Mouse (Mus musculus): ENCODE measurements around the gene Mcm3ap.

Mcm3ap gene

DNA sequence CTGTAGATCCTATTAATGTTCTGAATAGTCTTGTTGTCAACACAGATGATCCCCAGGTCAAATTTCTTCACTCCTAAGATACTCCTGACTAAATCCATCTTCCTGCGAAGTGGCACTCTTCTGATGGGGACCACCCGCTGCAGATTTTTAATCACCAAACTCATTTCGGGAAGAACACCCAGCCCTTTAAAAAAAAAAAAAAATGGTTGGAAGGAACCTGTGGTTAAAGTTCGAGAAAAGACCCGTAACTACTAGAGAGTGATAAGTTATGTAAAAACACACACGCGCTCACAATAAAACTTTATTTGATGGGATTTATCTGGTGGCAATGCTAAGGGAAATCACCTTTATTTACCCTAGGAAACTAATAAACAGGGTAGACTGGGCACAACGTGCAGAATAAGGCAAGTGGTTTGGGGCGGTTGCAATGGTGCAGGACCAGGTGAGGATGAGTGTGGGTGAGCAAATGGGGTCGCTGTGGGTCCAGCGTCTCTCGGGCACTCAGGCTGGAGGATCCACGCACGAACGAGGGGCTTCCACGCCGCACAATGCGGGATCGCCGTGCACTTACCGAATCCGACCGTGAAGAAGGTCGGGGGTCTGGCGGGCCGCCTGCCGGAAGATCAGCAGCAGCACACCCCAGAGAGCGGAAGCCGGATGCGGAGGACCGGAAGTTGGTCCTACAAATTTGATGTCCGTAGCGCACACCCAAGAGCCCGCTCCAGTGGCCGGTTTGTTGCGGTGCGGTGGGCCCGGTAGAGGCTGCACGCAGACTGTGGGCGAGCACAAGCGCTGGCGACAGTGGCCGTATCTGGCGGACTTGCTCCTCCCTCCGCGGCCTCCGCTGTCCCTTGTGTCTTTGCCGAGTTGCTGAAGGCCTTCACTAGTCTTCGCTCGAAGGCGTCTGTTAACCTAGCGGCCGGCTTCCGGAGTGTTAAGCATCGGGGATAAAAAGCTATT lies at the start of gene Mcm3ap, which contains the start of gene Ybey:
Mcm3ap (plus strand) TSS at position 725 of the 960 bp plus-strand sequence.
Ybey (minus strand) TSS at position 912 of the 960 bp plus-strand sequence.
- peak; percentile 80 to 84 for DNase-seq (ENCODE audit: low read depth in 2 of 2, low spot score in 2 of 2)

DNA sequence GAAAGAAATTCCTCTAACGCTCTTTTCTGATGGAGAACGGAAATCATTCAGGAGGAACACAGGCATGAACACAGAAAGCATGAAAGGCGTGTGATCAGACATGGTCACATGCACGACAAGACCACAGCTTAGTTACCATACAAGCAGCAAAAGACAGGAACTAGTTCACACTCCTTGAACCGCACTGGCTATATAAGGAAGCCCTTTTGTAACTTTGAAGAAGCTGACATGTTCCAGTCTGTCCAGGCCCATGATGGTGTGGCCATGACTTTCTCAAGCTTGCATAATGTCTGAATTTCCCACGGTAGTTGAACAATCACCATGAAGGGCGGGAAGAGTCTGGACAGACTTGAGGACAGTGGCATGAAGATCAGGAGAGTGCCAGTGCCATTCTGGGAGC lies 43.1 kb upstream of the Mcm3ap start:
- DNase-seq (ENCODE audit: low read depth in 2 of 2, low spot score in 2 of 2), result no peak

GRCm38 (mm10) chr10:76433925-76434324 lies 34.8 kb upstream of the Mcm3ap start:
- DNase-seq (ENCODE audit: low read depth in 2 of 2, low spot score in 2 of 2), result no peak

DNA sequence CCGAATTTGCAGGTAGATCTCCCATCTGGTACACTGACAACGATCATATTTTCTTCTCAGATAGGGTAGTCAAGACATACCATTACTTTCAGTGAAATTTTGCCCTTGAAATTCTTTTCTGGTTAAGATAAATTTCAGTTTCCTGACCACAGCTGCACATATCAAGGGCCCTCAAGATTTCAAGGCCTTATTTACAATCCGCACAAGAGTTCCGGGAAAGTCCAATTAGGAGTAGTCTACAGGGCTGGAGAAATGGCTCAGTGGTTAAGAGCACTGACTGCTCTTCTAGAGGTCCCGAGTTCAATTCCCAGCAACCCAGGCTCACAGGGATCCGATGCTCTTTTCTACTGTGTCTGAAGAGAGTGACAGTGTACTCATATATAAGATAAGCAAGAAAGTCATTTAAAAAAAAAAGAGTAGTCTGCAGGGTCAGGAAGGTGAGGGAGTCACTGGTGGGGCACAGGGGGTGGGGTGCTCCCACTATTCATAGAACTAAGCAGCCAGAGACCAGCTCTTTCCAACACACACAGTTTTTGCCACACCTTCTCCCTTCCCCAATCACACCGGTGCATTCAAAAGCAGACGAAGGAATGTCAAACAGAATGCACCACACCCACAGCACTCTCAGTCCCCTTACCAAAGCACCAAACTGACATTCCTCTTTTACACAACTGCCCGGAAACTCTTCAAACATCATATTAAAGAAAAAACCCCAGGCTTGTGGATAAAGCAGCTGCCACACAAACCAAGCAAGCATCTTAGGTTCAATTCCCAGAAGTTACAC lies 29.4 kb upstream of the Mcm3ap start:
- DNase-seq (ENCODE audit: low read depth in 2 of 2, low spot score in 2 of 2), result no peak

DNA sequence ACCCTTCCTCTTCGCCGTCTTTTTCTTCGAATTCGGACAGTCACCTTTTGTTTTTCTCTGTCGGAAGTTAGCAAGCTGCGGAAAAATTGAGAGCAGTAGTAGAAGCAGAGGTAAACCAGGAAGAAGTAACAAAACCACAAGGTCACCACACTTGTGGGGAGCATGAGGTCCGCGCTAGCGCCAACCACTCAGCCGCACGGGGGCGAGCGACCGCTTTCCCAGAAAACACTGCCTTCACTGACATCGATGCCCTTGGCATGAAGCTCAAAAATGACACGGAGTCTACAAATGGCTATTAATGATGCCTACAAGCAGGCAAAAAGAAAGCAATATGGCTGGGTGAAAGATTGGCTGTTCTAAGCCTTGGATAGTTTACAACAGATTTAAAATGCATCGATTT lies 28.4 kb upstream of the Mcm3ap start, which contains the start of gene AC141477.1:
AC141477.1 (minus strand) TSS at position 164 of the 400 bp plus-strand sequence.
- DNase-seq (ENCODE audit: low read depth in 2 of 2, low spot score in 2 of 2), result no peak

- DNase-seq (ENCODE audit: low read depth in 2 of 2, low spot score in 2 of 2), result peak; percentile 93 to 96
Measured at GRCm38 (mm10) chr10:76442178-76443088, 26.3 kb upstream of the Mcm3ap start, which contains the start of gene Pcnt. Pcnt (minus strand) TSS chr10:76442786.

- DNase-seq (ENCODE audit: low read depth in 2 of 2, low spot score in 2 of 2), result no peak
Measured at GRCm38 (mm10) chr10:76445996-76446681, 22.6 kb upstream of the Mcm3ap start.

DNA sequence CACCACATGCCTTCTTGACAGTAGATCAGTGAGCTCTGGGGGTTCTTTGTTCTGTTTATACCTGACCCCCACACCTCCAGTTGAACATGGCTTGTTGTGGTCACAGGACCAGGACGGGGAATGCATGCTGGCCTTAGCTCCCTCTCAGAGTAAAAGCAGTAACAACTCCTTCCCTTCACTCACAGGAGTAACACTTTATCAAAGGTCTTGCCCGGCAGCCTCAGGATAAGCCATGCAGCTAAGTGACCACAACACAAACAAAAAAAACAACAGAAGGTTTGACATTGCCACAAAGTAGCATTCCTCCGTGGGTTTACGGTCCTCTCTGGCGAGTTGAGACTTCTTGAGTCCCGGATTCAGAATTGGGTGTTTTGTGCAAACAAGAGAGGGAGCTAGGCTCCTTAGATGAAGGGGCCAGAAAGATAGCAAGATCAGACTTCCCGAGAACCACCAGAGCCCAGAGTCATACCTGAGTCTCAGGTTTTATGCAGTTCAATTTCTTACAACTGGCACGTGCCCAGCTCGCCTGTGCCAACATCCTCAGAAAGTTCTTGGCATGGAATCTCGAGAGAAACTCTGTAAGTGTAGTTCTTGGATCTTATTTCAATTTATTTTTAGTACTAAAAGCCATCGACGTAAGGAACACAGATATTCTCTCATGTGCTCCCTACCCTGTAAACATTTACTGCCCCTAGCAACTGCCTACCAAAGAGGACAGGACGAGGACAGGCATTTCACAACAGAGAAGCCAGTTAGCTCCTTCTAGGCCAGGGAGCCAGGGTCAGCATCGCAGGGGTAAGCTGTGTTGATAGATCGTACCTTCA lies 21.1 kb upstream of the Mcm3ap start:
- no peak for DNase-seq (ENCODE audit: low read depth in 2 of 2, low spot score in 2 of 2)

DNA sequence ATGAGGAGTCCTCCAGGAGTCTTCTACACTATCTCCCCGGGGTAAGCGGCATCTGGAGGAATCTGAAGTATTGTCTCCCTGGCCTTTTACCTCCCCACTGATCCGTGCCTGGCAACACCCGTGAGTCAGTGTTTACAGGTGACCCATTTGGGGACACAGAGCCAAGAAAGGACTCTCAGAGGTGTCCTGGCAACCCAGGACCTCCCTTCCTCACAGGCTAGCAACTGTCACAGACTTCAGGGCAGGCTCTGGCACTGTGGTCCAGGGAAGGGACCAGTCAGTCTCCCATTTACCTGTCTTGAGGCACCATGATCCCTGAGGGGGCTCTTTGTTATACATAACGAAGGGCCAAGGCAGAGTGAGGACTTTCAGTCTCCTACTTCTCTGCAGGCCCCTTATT lies 19.9 kb upstream of the Mcm3ap start, which contains the start of gene 2610028H24Rik:
2610028H24Rik (plus strand) TSS at position 231 of the 400 bp plus-strand sequence.
- no peak for DNase-seq (ENCODE audit: low read depth in 2 of 2, low spot score in 2 of 2)

- DNase-seq (ENCODE audit: low read depth in 2 of 2, low spot score in 2 of 2), result peak; percentile 38 to 55
Measured at GRCm38 (mm10) chr10:76455289-76455688, 13.4 kb upstream of the Mcm3ap start.

GRCm38 (mm10) chr10:76461255-76461654 lies 7.5 kb upstream of the Mcm3ap start:
- DNase-seq (ENCODE audit: low read depth in 2 of 2, low spot score in 2 of 2), result no peak

- DNase-seq (ENCODE audit: low read depth in 2 of 2, low spot score in 2 of 2), result no peak
Measured at GRCm38 (mm10) chr10:76462312-76462711, 6.4 kb upstream of the Mcm3ap start.

DNA sequence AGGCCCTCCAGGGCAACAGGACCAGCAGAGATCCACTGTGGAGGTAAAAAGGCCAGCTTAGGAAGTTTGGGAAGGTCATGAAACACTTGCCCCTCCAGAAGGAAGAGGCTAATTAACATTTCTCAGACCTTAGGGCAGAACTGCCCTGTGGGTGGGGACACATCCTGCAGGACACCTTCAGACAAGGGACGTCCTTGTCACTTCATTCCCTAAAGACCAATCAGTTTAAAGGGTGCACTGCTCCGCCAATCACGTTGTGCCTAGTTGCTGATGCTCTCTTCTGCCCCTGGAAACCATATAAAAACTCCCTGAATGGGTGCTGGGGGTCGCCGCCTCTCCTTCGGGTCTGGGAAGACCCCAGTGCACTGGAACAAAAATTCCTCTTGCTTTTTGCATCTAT lies 6.0 kb upstream of the Mcm3ap start:
- DNase-seq (ENCODE audit: low read depth in 2 of 2, low spot score in 2 of 2), result no peak

DNA sequence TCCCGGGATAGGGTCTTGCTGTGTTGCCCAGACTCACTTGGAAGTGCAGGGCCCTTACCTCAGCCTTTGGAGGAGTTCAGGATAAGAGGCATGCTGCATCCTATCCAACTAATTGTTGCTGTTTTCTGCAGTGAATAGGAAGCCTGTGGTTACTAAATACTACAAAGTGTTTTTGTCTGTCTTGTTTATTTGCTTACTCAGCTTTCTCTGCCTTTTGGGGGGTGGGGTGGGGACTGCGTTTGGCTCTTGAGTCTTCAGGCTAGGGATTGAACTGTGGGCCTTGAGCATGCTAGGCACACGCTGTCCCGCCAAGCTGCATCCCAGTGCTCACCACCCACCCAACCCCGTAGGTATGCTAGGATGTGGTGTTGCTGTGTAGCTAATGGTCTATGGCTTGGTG lies 5.0 kb downstream of the Mcm3ap start:
- no peak for DNase-seq (ENCODE audit: low read depth in 2 of 2, low spot score in 2 of 2)

DNA sequence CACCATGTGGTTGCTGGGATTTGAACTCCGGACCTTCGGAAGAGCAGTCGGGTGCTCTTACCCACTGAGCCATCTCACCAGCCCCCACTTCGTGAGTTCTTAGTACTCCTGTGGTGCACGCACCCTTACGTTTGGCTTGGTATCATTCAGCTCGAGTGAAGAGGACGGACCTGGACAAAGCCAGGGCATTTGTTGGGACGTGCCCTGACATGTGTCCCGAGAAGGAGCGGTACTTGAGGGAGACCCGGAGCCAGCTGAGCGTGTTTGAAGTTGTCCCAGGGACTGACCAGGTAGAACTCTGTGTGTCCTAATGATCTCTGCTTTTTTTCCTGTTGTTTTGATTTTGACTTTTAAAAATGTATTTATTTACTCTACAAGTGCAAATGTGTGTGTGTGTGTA lies 12.1 kb downstream of the Mcm3ap start:
- no peak for DNase-seq (ENCODE audit: low read depth in 2 of 2, low spot score in 2 of 2)

DNA sequence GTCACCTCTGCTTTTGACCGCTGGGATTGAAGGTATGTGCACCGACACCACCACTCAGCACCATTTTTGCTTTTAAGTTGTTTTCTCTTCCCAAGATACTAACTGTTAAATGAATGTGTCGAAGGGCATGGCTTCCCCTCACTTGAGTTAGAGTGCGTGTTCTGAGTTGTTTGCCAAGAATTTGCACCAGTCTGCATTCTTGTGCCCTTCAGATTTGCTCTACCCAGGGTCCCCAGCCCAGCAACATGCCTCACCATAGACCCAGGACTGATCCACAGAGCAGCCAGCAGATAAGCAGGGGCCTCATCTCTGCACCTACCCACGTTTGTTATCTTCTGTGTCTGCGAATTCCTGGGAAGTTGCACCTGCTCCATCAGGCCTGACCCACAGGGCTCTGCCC lies 12.8 kb downstream of the Mcm3ap start:
- DNase-seq (ENCODE audit: low read depth in 2 of 2, low spot score in 2 of 2), result no peak

DNA sequence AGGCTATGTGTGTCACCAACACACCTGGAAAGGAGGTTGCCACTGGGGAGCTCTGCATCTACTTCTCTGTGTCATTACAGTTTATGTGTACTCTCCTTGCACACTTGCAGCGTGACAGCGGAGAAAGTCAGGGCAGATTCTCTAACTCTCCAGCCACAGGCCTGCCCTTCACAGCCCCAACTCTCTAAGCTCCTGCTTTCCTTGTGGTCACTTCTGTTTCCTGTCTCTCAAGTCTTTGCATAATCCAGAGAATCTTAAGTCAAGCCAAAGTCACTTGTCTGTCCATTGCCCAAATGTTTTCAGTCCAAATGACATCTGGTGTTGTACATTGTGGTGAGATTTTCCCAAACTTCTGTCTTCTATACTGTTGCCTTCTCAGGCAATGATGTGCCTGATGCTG lies 17.6 kb downstream of the Mcm3ap start:
- DNase-seq (ENCODE audit: low read depth in 2 of 2, low spot score in 2 of 2), result no peak

GRCm38 (mm10) chr10:76488265-76488664 lies 19.5 kb downstream of the Mcm3ap start:
- DNase-seq (ENCODE audit: low read depth in 2 of 2, low spot score in 2 of 2), result no peak

- no peak for DNase-seq (ENCODE audit: low read depth in 2 of 2, low spot score in 2 of 2)
Measured at GRCm38 (mm10) chr10:76489205-76489604, 20.5 kb downstream of the Mcm3ap start.

Data from CD8-positive naive resting alpha-beta T cell, adult 2 months (primary cell).